Mouse (Mus musculus) subcutaneous adipose tissue, adult 2 months (tissue): ENCODE measurements around the gene Orm1. TPM values are rescaled to one million over a fixed set of nuclear protein-coding genes. Genes with fewer than 3 reads are reported as not detected.

Source experiments
- polyA plus RNA-seq: library from polyadenylated mRNA; depleted of rRNA; stranded (reverse); fragments of >200 nt; gene quantifications from 2 replicates; pipeline ENCODE4 v1.2.3, GENCODE M21; 2012; ENCODE audit warnings: low replicate concordance; rRNA removed

The Orm1 gene
- 116 and 597 TPM in 2 replicates for polyA plus RNA-seq

DNA sequence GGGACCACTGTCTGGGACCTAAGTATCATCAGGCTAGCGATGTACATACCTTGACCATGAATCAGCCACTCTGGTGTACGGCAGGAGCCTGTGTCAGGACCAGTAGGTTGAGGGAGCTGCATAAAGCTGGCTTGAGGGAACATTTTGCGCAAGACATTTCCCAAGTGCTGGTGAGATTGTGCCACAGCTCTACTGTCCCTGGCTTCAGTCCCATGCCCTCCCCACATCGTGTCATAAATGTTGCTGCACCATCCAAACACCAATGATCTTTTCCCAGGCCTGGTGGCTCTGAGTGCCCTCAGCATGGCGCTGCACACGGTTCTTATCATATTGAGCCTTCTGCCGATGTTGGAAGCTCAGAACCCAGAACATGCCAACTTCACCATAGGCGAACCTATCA, at the start of gene Orm1:
TSS of gene Orm1 (plus strand) at position 266 of the 400 bp plus-strand sequence.

DNA sequence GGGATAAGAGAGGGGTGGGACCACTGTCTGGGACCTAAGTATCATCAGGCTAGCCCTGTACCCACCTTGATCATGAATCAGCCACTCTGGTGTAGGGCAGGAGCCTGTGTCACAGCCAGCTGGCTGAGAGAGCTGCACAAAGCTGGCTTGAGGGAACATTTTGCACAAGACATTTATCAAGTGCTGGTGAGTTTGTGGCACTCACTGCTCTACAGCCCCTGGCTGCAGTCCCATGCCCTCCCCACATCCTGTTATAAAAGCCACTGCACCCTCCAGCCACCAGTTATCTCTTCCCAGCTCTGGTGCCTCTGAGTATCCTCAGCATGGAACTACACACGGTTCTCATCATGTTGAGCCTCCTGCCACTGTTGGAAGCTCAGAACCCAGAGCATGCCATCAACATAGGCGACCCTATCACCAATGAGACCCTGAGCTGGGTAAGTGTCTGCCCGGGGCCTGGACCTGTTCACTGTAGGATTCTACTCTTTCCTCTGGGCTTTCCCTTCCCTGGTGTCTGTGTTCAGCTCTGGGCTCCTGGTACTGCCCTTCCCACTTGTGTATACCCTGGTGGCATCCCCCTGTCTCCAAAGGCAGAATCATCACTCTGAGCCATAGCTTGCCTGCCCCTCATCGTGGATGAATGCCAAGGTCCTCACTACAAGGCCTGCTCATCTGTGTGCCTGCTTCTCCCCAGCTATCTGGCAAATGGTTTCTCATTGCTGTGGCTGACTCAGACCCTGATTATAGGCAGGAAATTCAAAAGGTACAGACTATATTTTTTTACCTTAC, 11.7 kb downstream of the Orm1 start, which contains the start of gene Orm3:
TSS of gene Orm3 (plus strand) at position 286 of the 789 bp plus-strand sequence.

GRCm38 (mm10) chr4:63362150-63362549, 17.8 kb downstream of the Orm1 start, which contains the start of gene Orm2:
Orm2 (plus strand) TSS chr4:63362449.

Other genes starting within 250 kb of the Orm1 start
- 0.11 and 1.1 TPM in 2 replicates for gene Ambp, start 189.8 kb upstream of the Orm1 start, polyA plus RNA-seq
- 1.3 TPM in 1 of 2 replicates, not detected in the other for gene Kif12, start 172.4 kb upstream of the Orm1 start, polyA plus RNA-seq
- 7.3 and 18.4 TPM in 2 replicates for gene Col27a1, start 130.6 kb upstream of the Orm1 start, polyA plus RNA-seq
- 1.2 and 3.1 TPM in 2 replicates for gene Orm3, start 11.6 kb downstream of the Orm1 start, polyA plus RNA-seq
- 2.5 and 13.6 TPM in 2 replicates for gene Orm2, start 17.9 kb downstream of the Orm1 start, polyA plus RNA-seq
- gene Akna, start 58.8 kb downstream of the Orm1 start, polyA plus RNA-seq, result 6.6 and 10.3 TPM in 2 replicates
- gene Whrn, start 151.4 kb downstream of the Orm1 start, polyA plus RNA-seq, result 2.8 and 18.6 TPM in 2 replicates
- gene Atp6v1g1, start 200.2 kb downstream of the Orm1 start, polyA plus RNA-seq, result 40.7 and 41.4 TPM in 2 replicates
- gene Tmem268, start 214.2 kb downstream of the Orm1 start, polyA plus RNA-seq, result 15.7 and 20.1 TPM in 2 replicates